Mouse (Mus musculus) neural tube, embryonic 15.5 days (tissue): ENCODE results near the gene Dcaf5. TPM values are rescaled to one million over a fixed set of nuclear protein-coding genes. Genes with fewer than 3 reads are reported as not detected.
A peak's percentile ranks its signal among the peaks of the same experiment; 100 is the strongest.

Experiments used
- ATAC-seq: fragments of 200-750 bp; cut with Nextera tagmentation; 2 replicates; pipeline ENCODE4 v1.8.0; 2017; ENCODE audit warnings: mild to moderate bottlenecking, moderate TSS enrichment, moderate library complexity; ENCODE audit not compliant: low FRiP score
- H3K27ac ChIP-seq: fragments of 300-500 bp; sonication (generic); replicated peaks from 2 replicates; pipeline ENCODE4 v1.5.1; 2015; ENCODE audit warnings: mild to moderate bottlenecking, inconsistent platforms
- H3K27me3 ChIP-seq: fragments of 300-500 bp; sonication (generic); replicated peaks from 2 replicates; pipeline ENCODE4 v1.6.1; 2015; ENCODE audit warnings: inconsistent platforms
- H3K36me3 ChIP-seq: fragments of 300-500 bp; sonication (generic); 2 replicates; pipeline ENCODE4 v1.6.1; 2015; ENCODE audit warnings: inconsistent platforms
- H3K4me1 ChIP-seq: fragments of 300-500 bp; sonication (generic); 2 replicates; pipeline ENCODE4 v1.6.1; 2015; ENCODE audit warnings: inconsistent platforms
- H3K4me2 ChIP-seq: fragments of 300-500 bp; sonication (generic); 2 replicates; pipeline ENCODE4 v1.6.1; 2015; ENCODE audit warnings: inconsistent platforms, mild to moderate bottlenecking, moderate library complexity
- H3K4me3 ChIP-seq: fragments of 300-500 bp; sonication (generic); replicated peaks from 2 replicates; pipeline ENCODE4 v1.5.1; 2015; ENCODE audit warnings: mild to moderate bottlenecking, inconsistent platforms
- H3K9ac ChIP-seq: fragments of 300-500 bp; sonication (generic); replicated peaks from 2 replicates; pipeline ENCODE4 v1.6.1; 2015; ENCODE audit warnings: mild to moderate bottlenecking, inconsistent platforms
- H3K9me3 ChIP-seq: fragments of 300-500 bp; sonication (generic); replicated peaks from 2 replicates; pipeline ENCODE4 v1.6.1; 2016; ENCODE audit warnings: inconsistent platforms
- WGBS: fragments of 180-500 bp; shearing (Covaris S2); methylation state at CpG from one replicate; pipeline ENCODE4 v1.1.7; 2015; ENCODE audit warnings: mixed read lengths; 5-methylcytosine and 5-hydroxymethylcytosine counted together
- polyA plus RNA-seq: library from polyadenylated mRNA; unstranded; fragments of >200 nt; fragmentation: Nextera tagmentation; extraction: Ambion mirVana; gene quantifications from 2 replicates; pipeline ENCODE4 v1.2.1, GENCODE M21; 2015

The Dcaf5 gene
- polyA plus RNA-seq, 1 experiment from 2014 or later: 20.6 TPM

DNA sequence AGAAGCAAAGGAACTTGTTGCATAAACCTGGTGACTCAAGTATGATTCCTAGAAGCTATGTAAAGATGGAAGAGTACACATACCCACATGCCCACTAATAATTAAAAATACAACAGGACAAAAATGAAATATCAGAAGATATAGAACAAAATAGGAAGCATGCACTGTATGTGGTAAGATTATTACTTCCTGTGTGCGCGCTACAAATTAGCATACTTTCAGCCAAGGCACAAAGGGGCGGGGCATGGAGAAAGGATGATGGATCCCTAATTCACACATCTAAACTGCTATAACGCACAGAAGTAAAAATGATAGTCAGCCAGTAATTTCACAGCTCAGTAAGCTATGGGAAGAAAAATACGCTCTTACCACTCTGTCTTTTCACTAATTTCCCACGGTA lies 32.3 kb downstream of the Dcaf5 start:
- Histone ChIP-seq H3K27ac (no peak overlapping the region), H3K4me3 (no peak overlapping the region), H3K36me3 (peaks cover 22% of the 10 kb centered on the region), H3K4me1 (no peaks in the 10 kb centered on the region), H3K9me3 (no peaks in the 10 kb centered on the region), H3K4me2 (no peak overlapping the region), H3K9ac (no peak overlapping the region), H3K27me3 (no peaks in the 10 kb centered on the region)
- 83% methylated on average over 6 of the region's 6 CpGs for WGBS
- no peak for ATAC-seq

DNA sequence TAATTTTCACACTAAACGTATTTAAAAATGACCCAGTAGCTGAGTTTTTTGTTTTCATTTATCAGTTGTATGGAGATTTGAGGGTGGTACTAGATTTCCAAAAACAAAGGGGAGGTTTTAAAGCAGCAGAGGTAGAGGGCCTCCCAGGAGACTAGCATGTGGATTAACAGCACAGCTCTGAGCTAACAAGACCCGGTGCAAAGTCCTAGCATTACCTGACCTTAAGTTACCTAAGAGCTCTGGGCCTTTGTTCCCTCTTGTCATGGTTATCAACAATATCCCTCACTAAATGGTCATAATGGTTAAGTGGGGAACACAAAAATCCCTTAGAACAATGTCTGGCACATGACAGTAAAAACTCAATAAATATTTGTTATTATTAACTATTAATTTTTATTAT lies 37.3 kb downstream of the Dcaf5 start:
- peaks cover 62% of the 10 kb centered on the region for H3K36me3 ChIP-seq
- no peaks in the 10 kb centered on the region for H3K27me3 ChIP-seq
- H3K4me3 ChIP-seq: no peak overlapping the region
- H3K4me1 ChIP-seq: no peaks in the 10 kb centered on the region
- no peak overlapping the region for H3K27ac ChIP-seq
- H3K9me3 ChIP-seq: no peaks in the 10 kb centered on the region
- H3K4me2 ChIP-seq: no peak overlapping the region
- WGBS: 92% methylated on average over 2 of the region's 2 CpGs
- ATAC-seq: no peak
- H3K9ac ChIP-seq: no peak overlapping the region

DNA sequence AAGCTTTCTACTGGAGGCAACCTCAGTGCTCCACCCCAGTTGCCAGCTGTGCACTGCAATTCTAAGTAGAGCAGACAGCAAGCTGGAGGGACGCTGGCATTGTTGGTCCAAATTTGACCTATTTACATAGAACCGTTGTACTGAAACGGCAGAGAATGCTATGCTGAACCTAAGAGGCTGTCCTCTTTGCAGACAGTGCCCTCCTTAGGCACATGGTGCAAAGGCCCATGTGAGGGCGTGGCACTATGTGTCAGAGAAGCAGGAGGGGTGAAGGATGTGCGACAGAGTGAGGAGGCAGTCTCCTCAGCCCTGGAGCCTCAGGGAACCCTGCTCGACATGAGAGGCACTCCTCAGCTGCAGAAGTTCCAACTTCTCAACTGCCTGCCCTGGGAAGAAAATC lies 40.0 kb downstream of the Dcaf5 start:
- Histone ChIP-seq H3K4me1 (no peaks in the 10 kb centered on the region), H3K27ac (no peak overlapping the region), H3K4me3 (no peak overlapping the region), H3K36me3 (peaks cover 53% of the 10 kb centered on the region), H3K9me3 (no peaks in the 10 kb centered on the region), H3K4me2 (no peak overlapping the region), H3K27me3 (no peaks in the 10 kb centered on the region), H3K9ac (no peak overlapping the region)
- WGBS: 66% methylated on average over 6 of the region's 6 CpGs
- ATAC-seq: no peak

DNA sequence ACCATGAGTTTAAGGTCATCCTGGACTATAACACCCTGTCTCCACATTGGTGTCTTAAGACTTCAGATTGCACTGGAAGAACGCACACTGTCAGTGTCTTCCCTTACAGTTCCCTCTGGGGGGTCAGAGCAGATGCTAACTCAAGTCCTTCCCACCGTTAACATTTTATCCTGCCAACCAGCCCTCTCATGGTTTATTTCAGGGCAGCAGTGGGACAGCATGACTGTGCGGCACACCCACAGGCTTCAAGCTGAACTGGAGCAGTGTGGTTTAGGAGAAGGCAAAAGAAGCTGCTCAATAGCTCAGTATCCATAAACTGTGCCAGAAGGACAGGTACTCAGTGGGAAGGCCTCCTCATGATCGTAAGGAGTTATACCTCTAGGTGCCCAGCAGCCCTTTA lies 41.1 kb downstream of the Dcaf5 start:
- Histone ChIP-seq H3K4me2 (no peak overlapping the region), H3K27ac (no peak overlapping the region), H3K4me1 (no peaks in the 10 kb centered on the region), H3K36me3 (peaks cover 51% of the 10 kb centered on the region), H3K4me3 (no peak overlapping the region), H3K9me3 (no peaks in the 10 kb centered on the region), H3K27me3 (no peaks in the 10 kb centered on the region), H3K9ac (no peak overlapping the region)
- 96% methylated on average over 4 of the region's 4 CpGs for WGBS
- no peak for ATAC-seq

DNA sequence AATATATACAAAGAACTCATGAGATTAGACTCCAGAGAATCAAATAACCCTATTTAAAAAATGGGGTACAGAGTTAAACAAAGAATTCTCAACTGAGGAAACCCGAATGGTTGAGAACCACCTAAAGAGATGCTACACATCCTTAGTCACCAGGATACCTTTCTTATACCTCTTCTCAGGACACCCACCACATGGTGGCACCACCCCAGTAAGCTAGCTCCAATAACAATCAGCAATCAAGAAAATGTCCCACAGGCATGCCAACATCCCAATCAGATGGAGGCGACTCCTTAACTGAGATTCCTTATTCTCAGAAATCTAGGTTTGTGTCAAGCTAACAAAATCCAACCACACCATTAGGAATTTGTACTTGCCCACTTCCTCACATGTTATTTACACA lies 42.4 kb downstream of the Dcaf5 start:
- Histone ChIP-seq H3K27ac (no peak overlapping the region), H3K4me2 (no peak overlapping the region), H3K27me3 (no peaks in the 10 kb centered on the region), H3K4me1 (no peaks in the 10 kb centered on the region), H3K9me3 (no peaks in the 10 kb centered on the region), H3K36me3 (peaks cover 48% of the 10 kb centered on the region), H3K4me3 (no peak overlapping the region), H3K9ac (no peak overlapping the region)
- 89% methylated on average over 2 of the region's 2 CpGs for WGBS
- ATAC-seq: no peak

DNA sequence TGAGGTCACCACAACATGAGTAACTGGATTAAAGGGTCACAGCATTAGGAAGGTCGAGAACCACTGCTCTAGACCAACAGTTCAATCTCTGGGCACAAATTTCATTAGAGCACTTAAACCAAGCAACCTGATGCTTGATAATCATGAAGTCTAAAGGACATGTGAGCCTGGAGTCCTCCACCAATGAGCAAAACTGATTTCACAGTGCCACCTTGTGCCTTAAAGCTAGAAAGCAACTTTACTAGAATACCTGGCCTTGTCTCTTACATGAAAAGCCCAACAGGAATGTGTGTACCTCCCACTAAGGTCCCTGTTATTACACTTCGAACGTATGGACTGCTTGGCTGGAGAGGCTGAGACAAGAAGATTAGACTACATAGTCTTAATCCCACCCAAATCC lies 47.0 kb downstream of the Dcaf5 start:
- Histone ChIP-seq H3K4me2 (no peak overlapping the region), H3K9ac (no peak overlapping the region), H3K27me3 (no peaks in the 10 kb centered on the region), H3K36me3 (peaks cover 15% of the 10 kb centered on the region), H3K4me1 (no peaks in the 10 kb centered on the region), H3K27ac (no peak overlapping the region), H3K4me3 (no peak overlapping the region), H3K9me3 (no peaks in the 10 kb centered on the region)
- no peak for ATAC-seq
- WGBS: 68% methylated on average over 3 of the region's 3 CpGs

DNA sequence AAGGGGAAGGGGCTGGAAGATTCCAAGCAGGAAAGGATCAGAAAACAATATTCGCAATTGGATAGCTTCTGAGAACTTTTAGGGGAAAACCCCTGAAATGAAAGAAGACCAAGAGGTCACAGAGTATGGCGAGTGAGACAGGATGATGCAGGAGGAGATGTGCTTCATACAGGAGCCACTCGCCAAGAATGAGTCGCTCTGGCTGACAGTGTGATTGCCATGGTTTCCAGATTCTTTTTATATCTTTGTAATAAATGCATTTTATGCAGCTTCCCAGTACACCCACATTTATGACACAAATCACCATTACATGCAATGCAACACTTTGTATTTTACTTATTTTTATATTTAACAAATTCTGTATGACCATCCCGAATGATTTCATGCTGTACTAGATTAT lies 49.1 kb downstream of the Dcaf5 start:
- no peak overlapping the region for H3K9ac ChIP-seq
- no peaks in the 10 kb centered on the region for H3K9me3 ChIP-seq
- H3K27me3 ChIP-seq: no peaks in the 10 kb centered on the region
- H3K4me3 ChIP-seq: no peak overlapping the region
- peaks cover 11% of the 10 kb centered on the region for H3K36me3 ChIP-seq
- ATAC-seq: no peak
- no peak overlapping the region for H3K4me2 ChIP-seq
- H3K27ac ChIP-seq: no peak overlapping the region
- H3K4me1 ChIP-seq: no peaks in the 10 kb centered on the region
- 94% methylated on average over 5 of the region's 5 CpGs for WGBS

DNA sequence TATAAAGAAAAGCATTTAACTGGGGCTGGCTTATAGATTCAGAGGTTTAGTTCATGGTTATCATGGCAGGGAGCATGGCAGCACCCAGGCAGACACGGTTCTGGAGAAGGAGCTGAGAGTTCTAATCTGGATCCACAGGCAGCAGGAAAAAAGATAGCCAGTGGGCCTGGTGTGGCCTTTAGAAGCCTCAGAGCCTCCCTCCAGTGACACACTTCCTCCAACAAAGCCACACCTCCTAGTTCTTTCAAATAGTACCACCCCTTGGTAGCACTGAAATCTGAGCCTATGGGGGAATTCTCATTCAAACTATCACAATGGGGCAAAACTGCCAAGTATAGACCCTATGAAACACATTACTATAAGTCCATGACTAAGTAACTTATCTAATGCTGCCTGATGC lies 51.0 kb downstream of the Dcaf5 start:
- no peak overlapping the region for H3K9ac ChIP-seq
- peaks cover 8% of the 10 kb centered on the region for H3K36me3 ChIP-seq
- ATAC-seq: no peak
- no peaks in the 10 kb centered on the region for H3K27me3 ChIP-seq
- no peak overlapping the region for H3K4me3 ChIP-seq
- H3K4me2 ChIP-seq: no peak overlapping the region
- whole genome bisulfite sequencing: 78% methylated on average over 1 of the region's 1 CpGs
- no peak overlapping the region for H3K27ac ChIP-seq
- peaks cover 3% of the 10 kb centered on the region for H3K4me1 ChIP-seq
- H3K9me3 ChIP-seq: no peaks in the 10 kb centered on the region

DNA sequence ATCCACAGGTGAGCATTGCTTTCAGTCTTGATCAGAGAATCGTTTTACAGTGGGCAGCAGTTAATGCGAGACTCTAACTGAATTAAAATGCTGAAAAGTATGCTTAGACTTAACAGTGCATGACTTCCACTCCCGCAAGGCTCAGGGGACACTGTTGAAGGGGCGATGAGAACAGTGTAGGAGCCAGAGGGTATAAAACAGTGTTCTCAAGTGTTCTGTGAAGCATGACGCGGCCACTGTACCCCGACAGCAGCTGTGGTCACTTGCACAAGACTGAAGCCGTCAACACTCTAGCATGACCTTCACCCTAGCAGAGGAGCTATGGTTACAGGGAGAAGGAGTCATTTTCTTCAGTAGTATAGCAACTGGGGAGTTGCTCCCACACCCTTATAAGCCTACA lies 52.9 kb downstream of the Dcaf5 start:
- Histone ChIP-seq H3K4me2 (no peak overlapping the region), H3K9ac (no peak overlapping the region), H3K4me1 (peaks cover 13% of the 10 kb centered on the region), H3K27me3 (no peaks in the 10 kb centered on the region), H3K27ac (no peak overlapping the region), H3K36me3 (peaks cover 11% of the 10 kb centered on the region), H3K4me3 (no peak overlapping the region), H3K9me3 (no peaks in the 10 kb centered on the region)
- ATAC-seq: no peak
- 80% methylated on average over 8 of the region's 8 CpGs for WGBS

DNA sequence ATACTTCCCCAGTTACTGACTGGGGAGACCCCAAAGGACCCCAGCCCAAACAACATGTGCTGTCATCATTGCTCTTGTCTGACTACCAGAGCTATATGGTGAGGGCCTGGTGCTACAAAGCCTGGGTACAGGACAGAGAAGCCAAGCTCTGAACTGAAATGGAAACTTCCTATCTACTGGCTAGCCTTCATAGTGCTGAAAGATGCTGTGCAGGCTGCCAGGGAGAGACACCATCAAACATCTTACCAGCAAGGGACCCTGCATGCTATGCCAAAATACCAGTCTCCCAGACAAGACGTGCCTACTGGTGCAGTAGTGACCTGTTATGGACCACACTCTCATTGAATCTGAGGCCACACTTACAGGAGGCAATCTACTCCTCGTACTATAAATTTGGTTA lies 53.6 kb downstream of the Dcaf5 start:
- Histone ChIP-seq H3K4me3 (no peak overlapping the region), H3K4me2 (no peak overlapping the region), H3K4me1 (peaks cover 13% of the 10 kb centered on the region), H3K36me3 (peaks cover 11% of the 10 kb centered on the region), H3K9ac (no peak overlapping the region), H3K27ac (no peak overlapping the region), H3K27me3 (no peaks in the 10 kb centered on the region), H3K9me3 (no peaks in the 10 kb centered on the region)
- 76% methylated on average over 2 of the region's 2 CpGs for WGBS
- ATAC-seq: no peak

DNA sequence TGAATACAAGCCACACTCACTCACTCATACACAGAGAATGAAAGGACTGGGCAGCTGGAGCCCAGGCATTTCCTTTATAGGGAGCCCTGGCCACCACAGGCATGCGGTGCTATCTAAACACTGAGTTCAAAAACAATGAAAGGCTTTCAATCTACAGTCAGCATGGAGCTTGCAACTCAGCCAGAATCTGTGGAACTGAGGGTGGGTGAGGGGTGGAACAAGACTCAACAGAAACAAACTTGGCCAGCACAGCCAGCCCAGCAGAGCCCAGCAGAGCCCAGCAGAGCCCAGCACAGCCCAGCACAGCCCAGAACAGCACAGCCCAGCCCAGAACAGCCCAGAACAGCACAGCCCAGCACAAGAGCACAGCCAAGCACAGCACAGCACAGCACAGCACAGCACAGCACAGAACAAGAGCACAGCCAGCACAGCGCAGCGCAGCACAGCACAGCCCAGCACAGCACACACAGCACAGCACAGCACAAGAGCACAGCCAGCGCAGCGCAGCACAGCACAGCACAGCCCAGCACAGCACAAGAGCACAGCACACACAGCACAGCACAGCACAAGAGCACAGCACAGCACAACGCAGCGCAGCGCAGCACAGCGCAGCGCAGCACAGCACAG lies 56.5 kb downstream of the Dcaf5 start:
- Histone ChIP-seq H3K9me3 (no peaks in the 10 kb centered on the region), H3K4me2 (no peak overlapping the region), H3K27ac (peak overlapping the region; percentile 56), H3K4me3 (no peak overlapping the region), H3K27me3 (no peaks in the 10 kb centered on the region), H3K4me1 (peaks cover 13% of the 10 kb centered on the region), H3K9ac (no peak overlapping the region), H3K36me3 (peaks cover 21% of the 10 kb centered on the region)
- ATAC-seq: peak; percentile 72; the same call in 1 of the 2 replicates
- WGBS: 84% methylated on average over 10 of the region's 10 CpGs

DNA sequence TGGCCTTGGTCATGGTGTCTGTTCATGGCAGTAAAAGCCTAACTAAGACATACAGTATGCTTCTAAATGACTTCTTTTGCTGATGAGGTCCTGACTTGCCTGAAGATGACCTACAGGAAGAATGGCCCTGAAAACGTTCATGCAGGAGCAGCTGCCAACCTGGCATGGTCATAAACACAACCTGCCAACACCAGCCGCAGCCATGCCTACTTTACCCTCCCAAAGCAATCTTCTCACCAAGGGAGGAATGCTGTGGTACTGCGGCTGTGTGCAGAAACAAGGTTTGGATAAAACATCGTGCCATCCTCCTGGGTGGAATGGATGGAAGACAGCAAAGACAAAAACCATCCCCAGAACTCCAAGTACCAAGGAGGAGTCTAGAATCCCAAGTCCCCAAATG lies 57.0 kb downstream of the Dcaf5 start:
- Histone ChIP-seq H3K9ac (no peak overlapping the region), H3K27ac (peak overlapping the region; percentile 56), H3K9me3 (no peaks in the 10 kb centered on the region), H3K36me3 (peaks cover 25% of the 10 kb centered on the region), H3K27me3 (no peaks in the 10 kb centered on the region), H3K4me2 (no peak overlapping the region), H3K4me1 (peaks cover 13% of the 10 kb centered on the region), H3K4me3 (no peak overlapping the region)
- WGBS: 62% methylated on average over 4 of the region's 4 CpGs
- no peak for ATAC-seq

DNA sequence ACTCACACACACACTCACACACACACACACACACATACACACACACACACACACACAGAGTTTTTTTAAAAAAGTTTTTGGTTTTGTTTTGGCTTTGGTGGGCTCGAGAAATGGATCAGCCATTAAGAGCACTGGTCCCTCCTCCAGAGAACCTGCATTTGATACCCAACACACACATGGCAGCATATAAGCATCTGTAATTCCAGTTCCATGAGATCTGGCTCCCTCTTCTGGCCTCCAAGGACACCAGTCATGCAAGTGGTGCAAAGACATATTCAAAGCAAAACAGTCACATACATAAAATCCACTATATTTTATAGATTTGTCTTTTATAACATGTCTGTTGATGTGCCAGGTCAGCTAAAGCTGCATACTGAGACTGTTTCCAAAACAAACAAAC lies 58.8 kb downstream of the Dcaf5 start:
- Histone ChIP-seq H3K4me2 (no peak overlapping the region), H3K9ac (no peak overlapping the region), H3K27ac (no peak overlapping the region), H3K27me3 (no peaks in the 10 kb centered on the region), H3K4me1 (peaks cover 13% of the 10 kb centered on the region), H3K9me3 (no peaks in the 10 kb centered on the region), H3K36me3 (peaks cover 32% of the 10 kb centered on the region), H3K4me3 (no peak overlapping the region)
- ATAC-seq: no peak
- WGBS: 38% methylated on average over 1 of the region's 1 CpGs
